Mouse (Mus musculus): ENCODE measurements around the gene Galnt16. TPM values are rescaled to one million over a fixed set of nuclear protein-coding genes. Genes with fewer than 3 reads are reported as not detected.

The Galnt16 gene
- polyA plus RNA-seq (2012; ENCODE audit: insufficient read depth, insufficient read length, missing spikeins), result not detected in 2 replicates

GRCm38 (mm10) chr12:80517977-80518376 lies at the start of gene Galnt16:
TSS of gene Galnt16 (plus strand) at chr12:80518277.
- peak within 1 kb of the TSS; percentile 39 for H3K4me3 ChIP-seq (ENCODE audit: insufficient read depth, low read length)
- TF ChIP-seq POLR2A (IDR thresholded peaks at IDR 0.05; ENCODE audit: borderline replicate concordance, low read depth, low read length) (no peak), CTCF (IDR thresholded peaks at IDR 0.05; ENCODE audit: low read depth, low read length) (no peak)

GRCm38 (mm10) chr12:80470206-80470605 lies 47.9 kb upstream of the Galnt16 start:
- TF ChIP-seq CTCF (IDR thresholded peaks at IDR 0.05; ENCODE audit: low read depth, low read length), result no peak
- TF ChIP-seq POLR2A (IDR thresholded peaks at IDR 0.05; ENCODE audit: borderline replicate concordance, low read depth, low read length), result no peak
- Histone ChIP-seq H3K4me3 (ENCODE audit: insufficient read depth, low read length) (no peak overlapping the region), H3K4me1 (ENCODE audit: control insufficient read depth, insufficient read depth, low read length) (peaks cover 8% of the 10 kb centered on the region; the same call in 1 of the 2 replicates), H3K27ac (ENCODE audit: insufficient read depth, low read depth, low read length) (no peak overlapping the region)

More at GRCm38 (mm10) chr12:80517977-80518376, at the start of gene Galnt16:
- H3K4me1 ChIP-seq (ENCODE audit: control insufficient read depth, insufficient read depth, low read length), result no peaks in the 10 kb centered on the region
- no peak within 1 kb of the TSS for H3K27ac ChIP-seq (ENCODE audit: insufficient read depth, low read depth, low read length)

- TF ChIP-seq CTCF (IDR thresholded peaks at IDR 0.05; ENCODE audit: low read depth, low read length) (no peak), POLR2A (IDR thresholded peaks at IDR 0.05; ENCODE audit: borderline replicate concordance, low read depth, low read length) (no peak)
- Histone ChIP-seq H3K27ac (ENCODE audit: insufficient read depth, low read depth, low read length) (no peak overlapping the region), H3K4me1 (ENCODE audit: control insufficient read depth, insufficient read depth, low read length) (peaks cover 8% of the 10 kb centered on the region; the same call in 1 of the 2 replicates)
These were observed 46.2 kb upstream of the Galnt16 start for GRCm38 (mm10) chr12:80471926-80472325.

GRCm38 (mm10) chr12:80473731-80474130 lies 44.3 kb upstream of the Galnt16 start:
- Histone ChIP-seq H3K27ac (ENCODE audit: insufficient read depth, low read depth, low read length) (no peak overlapping the region), H3K4me3 (ENCODE audit: insufficient read depth, low read length) (no peak overlapping the region), H3K4me1 (ENCODE audit: control insufficient read depth, insufficient read depth, low read length) (peaks cover 8% of the 10 kb centered on the region; the same call in 1 of the 2 replicates)
- no peak for TF ChIP-seq CTCF (IDR thresholded peaks at IDR 0.05; ENCODE audit: low read depth, low read length)
- TF ChIP-seq POLR2A (IDR thresholded peaks at IDR 0.05; ENCODE audit: borderline replicate concordance, low read depth, low read length), result no peak

More at GRCm38 (mm10) chr12:80471926-80472325, 46.2 kb upstream of the Galnt16 start:
- H3K4me3 ChIP-seq (ENCODE audit: insufficient read depth, low read length), result no peak overlapping the region

GRCm38 (mm10) chr12:80479986-80480385 lies 38.1 kb upstream of the Galnt16 start:
- Histone ChIP-seq H3K4me1 (ENCODE audit: control insufficient read depth, insufficient read depth, low read length) (no peaks in the 10 kb centered on the region), H3K4me3 (ENCODE audit: insufficient read depth, low read length) (no peak overlapping the region), H3K27ac (ENCODE audit: insufficient read depth, low read depth, low read length) (no peak overlapping the region)
- no peak for TF ChIP-seq POLR2A (IDR thresholded peaks at IDR 0.05; ENCODE audit: borderline replicate concordance, low read depth, low read length)
- no peak for TF ChIP-seq CTCF (IDR thresholded peaks at IDR 0.05; ENCODE audit: low read depth, low read length)

GRCm38 (mm10) chr12:80483397-80483796 lies 34.7 kb upstream of the Galnt16 start:
- TF ChIP-seq CTCF (IDR thresholded peaks at IDR 0.05; ENCODE audit: low read depth, low read length) (no peak), POLR2A (IDR thresholded peaks at IDR 0.05; ENCODE audit: borderline replicate concordance, low read depth, low read length) (no peak)

GRCm38 (mm10) chr12:80493311-80493710 lies 24.8 kb upstream of the Galnt16 start:
- Histone ChIP-seq H3K4me3 (ENCODE audit: insufficient read depth, low read length) (no peak overlapping the region), H3K27ac (ENCODE audit: insufficient read depth, low read depth, low read length) (no peak overlapping the region), H3K4me1 (ENCODE audit: control insufficient read depth, insufficient read depth, low read length) (no peaks in the 10 kb centered on the region)
- no peak for TF ChIP-seq CTCF (IDR thresholded peaks at IDR 0.05; ENCODE audit: low read depth, low read length)
- TF ChIP-seq POLR2A (IDR thresholded peaks at IDR 0.05; ENCODE audit: borderline replicate concordance, low read depth, low read length), result no peak

More at GRCm38 (mm10) chr12:80483397-80483796, 34.7 kb upstream of the Galnt16 start:
- H3K4me3 ChIP-seq (ENCODE audit: insufficient read depth, low read length), result no peak overlapping the region
- H3K27ac ChIP-seq (ENCODE audit: insufficient read depth, low read depth, low read length), result no peak overlapping the region
- no peaks in the 10 kb centered on the region for H3K4me1 ChIP-seq (ENCODE audit: control insufficient read depth, insufficient read depth, low read length)

- no peak for TF ChIP-seq POLR2A (IDR thresholded peaks at IDR 0.05; ENCODE audit: borderline replicate concordance, low read depth, low read length)
- no peak for TF ChIP-seq CTCF (IDR thresholded peaks at IDR 0.05; ENCODE audit: low read depth, low read length)
- Histone ChIP-seq H3K4me3 (ENCODE audit: insufficient read depth, low read length) (no peak overlapping the region), H3K4me1 (ENCODE audit: control insufficient read depth, insufficient read depth, low read length) (no peaks in the 10 kb centered on the region), H3K27ac (ENCODE audit: insufficient read depth, low read depth, low read length) (no peak overlapping the region)
These were observed 22.4 kb upstream of the Galnt16 start for GRCm38 (mm10) chr12:80495691-80496090.

GRCm38 (mm10) chr12:80498356-80498755 lies 19.7 kb upstream of the Galnt16 start:
- Histone ChIP-seq H3K27ac (ENCODE audit: insufficient read depth, low read depth, low read length) (no peak overlapping the region), H3K4me3 (ENCODE audit: insufficient read depth, low read length) (no peak overlapping the region), H3K4me1 (ENCODE audit: control insufficient read depth, insufficient read depth, low read length) (no peaks in the 10 kb centered on the region)
- no peak for TF ChIP-seq CTCF (IDR thresholded peaks at IDR 0.05; ENCODE audit: low read depth, low read length)

- no peaks in the 10 kb centered on the region for H3K4me1 ChIP-seq (ENCODE audit: control insufficient read depth, insufficient read depth, low read length)
- no peak overlapping the region for H3K4me3 ChIP-seq (ENCODE audit: insufficient read depth, low read length)
- H3K27ac ChIP-seq (ENCODE audit: insufficient read depth, low read depth, low read length), result no peak overlapping the region
- TF ChIP-seq CTCF (IDR thresholded peaks at IDR 0.05; ENCODE audit: low read depth, low read length) (no peak), POLR2A (IDR thresholded peaks at IDR 0.05; ENCODE audit: borderline replicate concordance, low read depth, low read length) (no peak)
These were observed 17.6 kb upstream of the Galnt16 start for GRCm38 (mm10) chr12:80500506-80500905.
